Mouse (Mus musculus) hindbrain, embryonic 15.5 days (tissue): ENCODE data around the gene Ufm1. TPM values are rescaled to one million over a fixed set of nuclear protein-coding genes. Genes with fewer than 3 reads are reported as not detected.

ENCODE experiments used
- ATAC-seq: fragments of 200-750 bp; cut with Nextera tagmentation; 2 replicates; pipeline ENCODE4 v1.8.0; 2017; ENCODE audit warnings: low read depth, moderate number of reproducible peaks, moderate TSS enrichment; ENCODE audit not compliant: low FRiP score
- H3K27ac ChIP-seq: fragments of 300-500 bp; sonication (generic); replicated peaks from 2 replicates; pipeline ENCODE4 v1.5.1; 2015; ENCODE audit warnings: mild to moderate bottlenecking, inconsistent platforms
- H3K27me3 ChIP-seq: fragments of 300-500 bp; sonication (generic); 2 replicates; pipeline ENCODE4 v1.6.1; 2015; ENCODE audit warnings: control low read depth, inconsistent platforms
- H3K36me3 ChIP-seq: fragments of 300-500 bp; sonication (generic); 2 replicates; pipeline ENCODE4 v1.6.1; 2015; ENCODE audit warnings: control low read depth, inconsistent platforms
- H3K4me1 ChIP-seq: fragments of 300-500 bp; sonication (generic); replicated peaks from 2 replicates; pipeline ENCODE4 v1.6.1; 2015; ENCODE audit warnings: control low read depth, inconsistent platforms
- H3K4me2 ChIP-seq: fragments of 300-500 bp; sonication (generic); 2 replicates; pipeline ENCODE4 v1.6.1; 2015; ENCODE audit warnings: moderate library complexity, mild to moderate bottlenecking, inconsistent platforms
- H3K4me3 ChIP-seq: fragments of 300-500 bp; sonication (generic); 2 replicates; pipeline ENCODE4 v1.5.1; 2015; ENCODE audit warnings: mild to moderate bottlenecking, inconsistent platforms
- H3K9ac ChIP-seq: fragments of 300-500 bp; sonication (generic); 2 replicates; pipeline ENCODE4 v1.6.1; 2015; ENCODE audit warnings: inconsistent platforms
- H3K9me3 ChIP-seq: fragments of 300-500 bp; sonication (generic); 2 replicates; pipeline ENCODE4 v1.6.1; 2016; ENCODE audit warnings: control low read depth, inconsistent platforms
- whole genome bisulfite sequencing: fragments of 180-500 bp; shearing (Covaris S2); methylation state at CpG from one replicate; pipeline ENCODE4 v1.1.7; 2015; 5-methylcytosine and 5-hydroxymethylcytosine counted together
- polyA plus RNA-seq: library from polyadenylated mRNA; unstranded; fragments of >200 nt; fragmentation: Nextera tagmentation; extraction: Ambion mirVana; gene quantifications from 2 replicates; pipeline ENCODE4 v1.2.1, GENCODE M21; 2015

The Ufm1 gene
- polyA plus RNA-seq, 1 experiment from 2014 or later: 86.0 TPM

GRCm38 (mm10) chr3:53844786-53845185 lies 18.8 kb downstream of the Ufm1 start, which contains the start of gene Gm10985:
Gene Gm10985, plus strand, starts transcription at chr3:53845086.
- H3K9ac ChIP-seq: no peak within 1 kb of the TSS
- no peaks in the 10 kb centered on the region for H3K27me3 ChIP-seq
- no peaks in the 10 kb centered on the region for H3K4me1 ChIP-seq
- H3K4me3 ChIP-seq: no peak within 1 kb of the TSS
- no peak within 1 kb of the TSS for H3K4me2 ChIP-seq
- no peak within 1 kb of the TSS for H3K27ac ChIP-seq
- WGBS: 79% methylated on average over 2 of the region's 2 CpGs
- no peaks in the 10 kb centered on the region for H3K9me3 ChIP-seq
- no peaks in the 10 kb centered on the region for H3K36me3 ChIP-seq
- no peak for ATAC-seq

- Histone ChIP-seq H3K27me3 (no peaks in the 10 kb centered on the region), H3K27ac (no peak overlapping the region), H3K9ac (no peak overlapping the region), H3K36me3 (no peaks in the 10 kb centered on the region), H3K4me1 (no peaks in the 10 kb centered on the region), H3K9me3 (no peaks in the 10 kb centered on the region), H3K4me2 (no peak overlapping the region), H3K4me3 (no peak overlapping the region)
- ATAC-seq: no peak
- WGBS: 69% methylated on average over 2 of the region's 2 CpGs
Measured at GRCm38 (mm10) chr3:53834238-53834637, 29.4 kb downstream of the Ufm1 start.

- ATAC-seq: no peak
- Histone ChIP-seq H3K4me3 (no peak overlapping the region), H3K4me1 (no peaks in the 10 kb centered on the region), H3K9me3 (no peaks in the 10 kb centered on the region), H3K36me3 (no peaks in the 10 kb centered on the region), H3K27me3 (no peaks in the 10 kb centered on the region), H3K27ac (no peak overlapping the region), H3K9ac (no peak overlapping the region), H3K4me2 (no peak overlapping the region)
- WGBS: 75% methylated on average over 7 of the region's 7 CpGs
Measured at GRCm38 (mm10) chr3:53813421-53813977, 50.1 kb downstream of the Ufm1 start.

Other genes with a start within 250 kb of the Ufm1 start
- gene Frem2, start 206.5 kb downstream of the Ufm1 start, polyA plus RNA-seq: 1.6 and 2.0 TPM in 2 replicates
- gene Gm10985, start 18.7 kb downstream of the Ufm1 start, polyA plus RNA-seq: not detected in 2 replicates